Mouse (Mus musculus): ENCODE data around the gene Prl7b1.

Prl7b1 gene

GRCm38 (mm10) chr13:27610482-27610881, at the start of gene Prl7b1:
Gene Prl7b1, minus strand, starts transcription at chr13:27610582.
- no peak for ATAC-seq (ENCODE audit: low TSS enrichment)

- no peak for ATAC-seq (ENCODE audit: low TSS enrichment)
Measured at GRCm38 (mm10) chr13:27642393-27642792, 32.0 kb upstream of the Prl7b1 start, which contains the start of gene Prl7a1. Gene Prl7a1, minus strand, starts transcription at chr13:27642493.

- no peak for ATAC-seq (ENCODE audit: low TSS enrichment)
Measured at GRCm38 (mm10) chr13:27582071-27582470, 28.3 kb downstream of the Prl7b1 start, which contains the start of gene Prl8a1. Gene Prl8a1, minus strand, starts transcription at chr13:27582171.

- ATAC-seq (ENCODE audit: low TSS enrichment) = no peak
Measured at GRCm38 (mm10) chr13:27564506-27564905, 45.9 kb downstream of the Prl7b1 start, which contains the start of gene Prl8a9. Gene Prl8a9, minus strand, starts transcription at chr13:27564606.

GRCm38 (mm10) chr13:27553336-27553735, 57.0 kb downstream of the Prl7b1 start:
- no peak for ATAC-seq (ENCODE audit: low TSS enrichment)

All from frontal cortex, adult (tissue).